Mouse (Mus musculus): ENCODE measurements around the gene Rnf24.
"Not testable (repeated sequence)": the region's sequence is repeated elsewhere in the genome, so short reads cannot be mapped to it uniquely, and the experiment has no call there.

Gene Rnf24

DNA sequence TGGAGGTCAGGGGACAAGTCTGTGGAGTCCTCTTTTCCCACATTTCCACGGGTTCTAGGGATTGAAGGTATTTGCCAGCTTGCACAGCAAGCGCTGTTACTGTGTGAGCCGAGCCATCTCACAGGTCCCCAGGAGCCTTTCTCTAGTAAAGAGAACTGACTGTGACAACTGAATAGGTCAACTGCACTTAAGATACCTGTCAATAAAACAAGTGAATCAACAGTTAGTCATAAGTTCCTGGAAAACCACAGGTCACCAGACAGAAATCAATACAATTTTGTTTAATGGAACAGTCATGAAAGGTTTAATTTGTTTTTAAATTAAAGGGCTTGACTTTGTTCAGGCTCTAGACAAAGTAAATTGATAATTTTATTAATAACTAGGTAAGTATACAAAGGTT, 22.1 kb downstream of the Rnf24 start:
- no peak for DNase-seq

DNA sequence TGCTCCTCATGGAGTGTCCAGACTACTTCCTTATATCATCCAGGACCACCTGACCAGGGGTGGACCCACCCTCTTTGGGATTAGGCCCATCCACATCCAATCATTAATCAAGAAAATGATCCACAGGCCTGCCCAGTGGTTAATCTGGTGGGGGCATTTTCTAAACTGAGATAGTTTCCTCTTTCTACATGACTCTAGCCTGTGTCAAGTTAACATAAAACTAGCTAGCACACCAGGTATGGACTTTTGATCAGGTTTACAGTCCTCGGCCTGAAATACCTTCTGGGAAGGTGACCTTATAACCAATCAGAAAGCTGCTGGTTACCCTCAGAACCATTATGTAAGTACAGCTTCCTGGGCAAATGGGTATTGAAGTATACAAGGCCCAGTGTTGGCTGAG, 23.7 kb downstream of the Rnf24 start:
- no peak for DNase-seq

DNA sequence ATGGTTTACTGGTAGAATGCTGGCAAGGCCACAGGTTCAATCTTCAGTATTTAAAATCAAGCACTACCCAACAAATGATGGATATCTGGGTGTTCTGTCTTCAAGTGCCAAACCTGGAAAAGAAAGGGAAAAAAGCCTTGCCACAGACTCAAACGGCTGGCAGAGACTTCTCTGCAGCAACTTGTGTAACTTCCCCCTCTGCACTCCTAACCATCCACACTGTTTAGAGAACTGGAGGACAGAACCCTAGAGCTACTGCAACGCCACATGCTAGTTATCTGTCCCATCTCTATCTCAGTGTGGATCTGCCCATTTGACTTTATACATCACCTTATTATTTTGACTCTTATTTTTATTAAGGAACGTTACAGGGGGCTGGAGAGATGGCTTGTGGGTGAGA, 26.6 kb downstream of the Rnf24 start:
- DNase-seq = no peak

DNA sequence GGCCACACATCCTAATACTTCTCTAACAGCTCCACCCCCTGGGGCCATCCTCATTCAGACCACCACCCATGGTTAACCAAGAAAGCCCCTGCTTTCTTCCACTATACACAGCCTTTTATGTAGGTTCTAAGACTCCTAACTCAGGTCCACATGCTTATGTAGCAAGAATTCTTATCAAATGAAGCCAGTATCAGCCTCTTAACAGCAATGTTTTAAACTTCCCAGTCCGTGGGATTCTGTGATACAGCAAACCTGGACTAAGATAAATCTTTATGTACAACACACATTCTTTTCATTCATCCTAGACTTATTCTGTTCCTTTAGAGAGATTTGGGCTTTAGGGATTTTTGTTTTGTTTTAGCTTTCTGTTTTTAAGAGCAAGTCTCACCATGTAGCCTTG, 29.0 kb downstream of the Rnf24 start:
- DNase-seq = no peak

DNA sequence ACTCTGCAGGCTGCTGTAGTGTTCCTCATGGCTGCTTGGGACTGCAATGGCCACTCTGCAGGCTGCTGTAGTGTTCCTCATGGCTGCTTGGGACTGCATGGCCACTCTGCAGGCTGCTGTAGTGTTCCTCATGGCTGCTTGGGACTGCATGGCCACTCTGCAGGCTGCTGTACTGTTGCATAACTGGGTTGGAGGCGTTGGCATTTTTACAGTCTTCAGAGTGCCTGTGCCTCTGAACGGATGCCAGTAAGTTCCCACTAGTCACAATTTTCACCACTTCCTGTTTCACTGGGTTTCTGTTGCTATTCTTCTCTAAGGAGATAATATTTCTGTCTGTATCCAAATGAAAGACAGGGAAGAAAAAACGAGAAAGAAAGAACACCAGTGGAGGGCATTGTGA, 31.5 kb downstream of the Rnf24 start:
- DNase-seq = peak; percentile 71

DNA sequence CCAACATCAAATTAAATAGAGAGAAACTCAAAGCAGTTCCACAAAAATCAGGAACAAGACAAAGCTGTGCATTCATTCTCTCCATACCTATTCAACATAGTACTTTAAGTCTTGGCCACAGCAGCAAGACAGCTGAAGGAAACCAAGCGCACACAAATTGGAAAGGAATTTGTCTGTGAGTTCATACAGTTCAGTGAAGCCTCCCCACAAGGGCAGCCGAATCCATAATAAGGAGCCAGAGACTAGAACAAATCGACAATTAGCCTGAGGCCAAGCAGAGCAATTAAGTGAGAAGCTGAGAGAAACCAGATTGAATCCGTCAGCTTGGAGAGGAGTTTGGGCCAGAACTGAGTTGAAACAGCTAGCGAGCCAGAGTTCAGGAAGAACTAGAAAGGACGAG, 33.3 kb downstream of the Rnf24 start:
- no peak for DNase-seq

DNA sequence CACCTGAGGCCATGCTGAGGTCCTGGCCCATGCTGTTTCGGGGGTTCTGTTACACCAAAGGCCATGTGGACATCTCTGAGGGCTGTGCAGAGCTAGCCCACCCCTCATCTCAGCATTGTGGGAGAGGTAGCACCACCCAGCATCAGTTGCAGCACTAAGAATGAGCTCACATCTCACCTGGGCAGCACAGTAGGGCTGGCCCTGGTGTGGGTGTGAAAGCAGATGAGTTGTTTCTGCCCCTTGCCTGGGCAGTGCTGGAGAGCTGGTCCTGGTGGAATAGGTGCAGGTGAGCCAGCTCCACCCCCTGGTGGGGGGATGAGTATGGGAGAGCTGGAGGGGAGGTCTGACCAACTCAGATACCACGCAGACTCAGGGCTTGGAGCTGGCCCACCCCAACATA, 36.5 kb downstream of the Rnf24 start:
- DNase-seq = no peak

DNA sequence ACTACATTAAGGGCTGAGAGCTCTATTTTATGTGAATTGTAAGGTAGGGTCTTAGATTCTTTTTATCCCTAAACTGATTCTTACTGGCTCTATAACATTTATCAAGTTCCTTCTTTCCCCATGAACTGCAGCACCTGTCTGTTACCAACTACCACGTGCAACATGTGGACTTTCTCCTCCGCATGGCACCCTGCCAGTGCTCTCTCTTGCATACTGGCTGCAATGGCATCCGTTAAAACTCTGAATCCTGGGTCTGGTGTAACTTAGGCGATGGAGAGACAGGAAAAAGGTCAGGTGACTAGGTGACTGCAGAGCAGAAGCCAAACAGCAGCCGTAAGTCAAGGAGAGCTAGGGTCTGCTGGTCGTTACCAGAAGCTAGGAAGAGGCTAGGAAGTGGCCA, 43.4 kb downstream of the Rnf24 start:
- no peak for DNase-seq

DNA sequence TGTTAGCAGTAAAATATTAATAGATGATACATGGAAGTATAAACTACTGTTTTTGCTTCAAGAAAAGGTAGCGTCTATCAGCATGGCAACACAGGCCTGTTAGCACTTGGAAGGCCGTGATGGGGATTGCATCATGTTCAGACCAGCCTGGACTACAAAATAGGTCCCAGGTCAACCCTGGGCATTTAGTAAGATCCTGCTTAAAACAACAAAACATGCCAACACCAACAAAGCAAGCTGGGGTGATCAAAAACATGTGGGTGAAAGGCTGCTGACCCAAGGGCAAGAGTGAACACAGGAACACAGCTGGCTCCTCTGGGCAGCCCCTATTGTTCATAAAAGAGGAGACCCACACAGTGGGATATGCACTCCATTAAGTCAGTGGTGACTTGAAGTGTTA, 44.9 kb downstream of the Rnf24 start:
- DNase-seq = no peak

DNA sequence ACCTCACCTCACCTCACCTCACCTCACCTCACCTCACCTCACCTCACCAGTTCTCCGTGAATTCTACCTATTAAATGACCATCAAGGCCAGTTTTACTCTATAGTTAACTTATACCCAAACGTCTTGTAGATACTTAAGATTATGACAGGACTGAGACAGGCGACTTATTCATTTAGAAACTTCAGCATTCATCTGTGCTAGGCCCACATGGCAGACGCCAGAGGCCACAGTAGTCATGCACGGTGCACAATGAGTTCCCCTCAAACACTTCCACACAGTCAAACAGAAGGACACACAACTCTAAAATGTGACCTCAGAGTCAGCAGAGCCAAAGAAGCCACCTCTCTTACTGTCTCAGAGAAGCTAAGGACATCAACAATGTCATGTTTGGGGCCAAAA, 45.3 kb downstream of the Rnf24 start:
- DNase-seq = no peak

DNA sequence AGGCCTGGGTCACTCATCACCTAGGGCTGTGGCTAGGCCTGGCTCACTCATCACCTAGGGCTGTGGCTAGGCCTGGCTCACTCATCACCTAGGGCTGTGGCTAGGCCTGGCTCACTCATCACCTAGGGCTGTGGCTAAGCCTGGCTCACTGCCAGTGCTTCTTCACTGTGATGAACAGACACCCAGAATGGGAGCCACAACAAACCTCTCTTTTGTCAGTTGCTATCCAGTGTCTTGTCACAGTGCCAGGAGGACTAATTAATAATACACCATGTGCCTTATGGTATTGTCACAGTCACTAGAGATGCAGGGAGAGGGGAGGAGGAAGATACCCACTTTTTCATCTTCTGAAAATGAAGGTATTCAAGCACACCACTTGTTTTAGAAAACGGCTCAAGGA, 47.5 kb downstream of the Rnf24 start:
- peak; percentile 32 for DNase-seq

DNA sequence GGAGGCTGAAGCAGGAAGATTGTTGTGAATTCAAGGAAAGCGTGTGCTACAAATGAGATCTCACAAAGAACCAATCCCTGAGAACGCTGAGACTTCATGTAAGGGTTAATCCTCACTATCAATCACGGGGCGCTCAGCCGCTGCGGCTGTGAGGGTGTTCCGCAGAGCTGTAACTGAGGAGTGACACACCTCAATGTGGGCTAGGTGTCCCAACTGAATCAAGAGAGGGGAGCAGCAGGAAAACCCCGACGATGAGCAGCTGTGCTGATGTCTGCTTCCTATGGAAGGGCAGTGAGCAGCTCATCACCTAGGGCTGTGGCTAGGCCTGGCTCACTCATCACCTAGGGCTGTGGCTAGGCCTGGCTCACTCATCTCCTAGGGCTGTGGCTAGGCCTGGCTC, 48.2 kb downstream of the Rnf24 start:
- no peak for DNase-seq

DNA sequence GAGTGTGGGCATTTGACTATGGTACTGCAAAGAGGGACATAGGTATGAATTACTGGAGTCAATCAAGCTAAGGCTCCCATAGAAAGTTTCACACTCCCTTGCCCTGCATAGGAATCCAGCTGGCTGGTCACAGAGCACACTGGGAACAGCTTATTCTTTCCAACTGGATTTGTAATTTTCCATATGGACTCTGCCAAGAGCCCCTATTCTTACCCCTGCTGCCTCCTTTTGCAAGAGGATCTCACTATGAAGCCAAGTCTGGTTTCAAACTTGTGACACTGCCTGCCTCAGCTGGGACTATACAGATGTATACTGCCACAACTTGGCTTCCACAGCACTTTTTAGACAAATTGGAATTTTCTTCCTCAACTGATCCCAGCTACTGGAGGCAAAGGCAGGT, 51.1 kb downstream of the Rnf24 start:
- DNase-seq = no peak

DNA sequence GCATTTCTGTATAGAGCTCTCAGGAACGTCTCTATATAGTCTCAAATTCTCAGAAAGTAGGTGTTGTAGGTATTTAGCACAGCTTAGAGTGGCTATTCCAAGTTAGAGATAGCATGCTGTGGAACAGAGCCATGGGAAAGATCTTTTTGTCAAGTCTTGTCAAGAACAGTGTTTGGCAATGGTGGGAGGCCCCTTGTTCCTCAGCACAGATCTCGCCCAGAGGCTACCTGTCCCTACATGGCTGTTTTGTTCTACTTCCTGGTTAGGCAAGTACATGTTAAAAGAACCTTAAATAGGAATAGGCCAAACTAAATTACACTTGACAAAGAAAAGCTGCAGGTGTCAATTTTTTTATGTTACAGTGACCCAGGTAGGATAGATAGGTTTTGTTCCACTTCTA, 52.2 kb downstream of the Rnf24 start:
- DNase-seq = no peak

DNA sequence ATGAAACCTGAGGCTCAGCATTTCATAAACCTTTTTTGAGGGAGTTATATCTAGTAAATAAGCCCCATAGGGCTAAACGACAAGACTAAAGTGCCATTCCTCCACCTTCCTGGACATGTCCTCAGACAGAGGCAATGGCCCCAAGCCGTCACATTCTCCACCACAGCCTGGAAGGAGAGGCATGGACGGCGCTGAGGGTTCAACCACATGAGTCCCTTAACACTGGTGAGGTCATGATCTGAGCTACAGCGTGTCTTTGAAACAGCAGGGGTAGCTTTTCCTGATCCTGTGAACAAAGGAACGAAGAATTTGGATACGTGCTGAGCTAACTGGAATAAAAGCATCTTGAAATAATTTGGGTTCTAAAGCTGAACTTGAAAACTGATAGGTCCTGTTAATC, 54.0 kb downstream of the Rnf24 start:
- not testable (repeated sequence) for DNase-seq

DNA sequence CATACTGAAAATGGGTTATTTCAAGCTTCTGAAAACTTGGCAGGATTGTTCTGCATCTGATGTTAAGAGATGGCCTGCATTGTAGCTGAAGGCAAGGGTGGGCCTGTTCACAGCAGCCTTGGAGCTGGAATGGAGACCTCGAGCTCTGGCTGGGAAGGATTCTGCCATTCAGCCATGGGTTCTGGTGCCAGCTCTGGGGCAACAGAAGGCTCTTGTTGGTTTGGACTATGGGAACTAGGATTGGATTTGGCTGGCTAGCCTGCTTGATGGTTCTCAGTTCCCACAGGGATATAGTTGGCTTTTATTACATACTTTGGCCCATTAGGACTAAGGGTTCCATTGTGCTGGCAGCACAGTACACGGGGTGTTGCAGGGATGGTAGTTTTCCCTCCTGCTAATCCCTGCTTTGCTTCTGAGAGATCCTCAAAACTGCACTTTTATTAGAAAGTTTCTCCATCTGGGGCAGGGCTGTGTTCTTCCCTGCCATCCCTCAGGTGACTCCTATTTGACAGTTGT, 55.9 kb downstream of the Rnf24 start:
- DNase-seq = no peak

DNA sequence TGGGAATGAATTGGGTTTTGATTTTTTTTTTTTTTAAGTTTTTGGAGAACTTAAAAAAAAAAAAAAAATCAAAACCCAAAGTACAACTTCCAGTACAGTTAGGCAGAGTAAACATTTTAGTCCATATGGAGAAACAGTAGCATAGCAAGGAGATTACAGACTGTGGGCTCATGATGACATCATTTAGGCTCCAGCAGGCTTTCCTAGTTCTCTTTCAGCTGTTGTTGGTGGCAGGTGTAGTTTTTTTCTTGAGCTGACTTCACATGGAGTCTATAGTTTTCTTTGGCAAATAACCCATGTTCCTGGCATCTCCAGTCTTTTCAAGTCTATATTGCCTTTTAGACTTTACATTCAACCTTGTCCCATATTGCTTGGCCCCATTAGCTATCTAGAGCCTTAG, 62.0 kb downstream of the Rnf24 start:
- DNase-seq = no peak

DNA sequence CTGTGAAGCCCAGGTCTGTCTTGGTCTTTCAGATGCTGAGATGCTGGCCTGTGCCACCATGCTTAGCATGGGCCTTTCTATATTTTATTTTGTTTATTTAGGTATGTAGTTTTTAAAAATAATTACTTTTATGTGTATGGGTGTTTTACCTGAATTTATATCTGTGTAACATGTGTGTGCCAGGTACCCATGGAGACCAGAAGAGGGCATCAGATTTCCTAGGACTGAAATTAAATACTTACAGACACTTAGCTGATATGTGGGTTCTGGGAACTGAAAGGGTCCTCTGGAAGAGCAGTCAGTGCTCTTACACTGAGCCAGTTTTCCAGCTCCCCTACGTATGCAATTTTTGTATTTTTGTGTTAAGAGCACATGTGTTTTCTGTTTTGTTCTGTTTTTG, 66.4 kb downstream of the Rnf24 start:
- DNase-seq = no peak

DNA sequence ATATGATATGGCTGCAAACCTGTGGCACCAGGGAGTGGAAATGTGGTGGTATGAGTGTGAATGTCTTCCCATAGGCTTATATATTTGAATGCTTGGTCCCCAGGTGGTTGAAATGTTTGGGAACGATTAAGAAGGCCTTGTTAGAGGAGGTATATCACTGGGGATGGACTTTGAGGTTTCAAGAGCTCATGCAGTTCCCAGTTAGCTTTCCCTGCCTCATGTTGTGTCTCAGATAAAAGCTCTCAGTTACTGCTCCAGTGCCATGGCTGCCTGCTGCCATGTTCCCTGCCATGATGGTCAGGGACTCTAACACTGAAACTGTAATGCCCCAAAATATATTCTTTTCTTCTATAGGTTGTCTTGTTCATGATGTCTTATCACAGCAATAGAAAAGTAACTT, 71.1 kb downstream of the Rnf24 start:
- DNase-seq = no peak

DNA sequence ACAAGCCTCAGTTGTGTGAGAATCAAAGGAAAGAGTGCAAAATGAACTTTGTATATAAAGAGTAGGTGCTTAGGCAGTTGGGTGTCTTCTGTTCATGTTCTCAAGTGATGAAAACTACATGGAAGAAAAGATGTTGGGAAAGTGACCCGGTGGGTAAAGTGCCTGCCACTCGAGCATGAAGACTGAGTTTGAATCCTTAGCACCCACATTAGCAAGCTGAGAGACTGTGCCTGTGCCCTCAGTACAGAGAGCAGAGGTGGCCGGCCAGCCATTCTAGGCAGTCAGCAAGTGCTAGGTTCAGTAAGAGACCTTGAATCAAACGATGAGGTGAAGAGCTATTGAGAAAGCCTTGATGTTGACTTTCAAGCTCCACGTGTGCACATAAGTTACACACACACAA, 76.0 kb downstream of the Rnf24 start:
- DNase-seq = no peak

DNA sequence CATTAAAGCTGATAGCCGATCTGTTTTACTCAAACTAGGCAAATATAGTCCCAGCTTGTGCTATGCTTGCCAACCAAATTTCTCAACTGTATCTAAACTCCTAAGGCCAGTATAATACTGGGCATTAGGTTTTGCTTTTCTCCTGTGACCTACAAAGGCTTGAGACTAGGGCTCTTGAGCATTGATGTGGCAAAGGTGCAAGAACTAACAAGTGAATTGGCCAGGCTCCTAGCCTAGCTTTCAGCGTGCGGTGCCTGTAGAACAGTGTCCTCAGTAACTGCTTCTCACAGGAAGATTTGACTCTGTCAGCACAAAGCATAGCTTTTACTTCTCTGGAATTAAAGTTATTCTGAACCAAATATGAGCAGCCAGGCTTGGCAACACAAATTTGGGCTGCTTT, 77.2 kb downstream of the Rnf24 start:
- DNase-seq = no peak

DNA sequence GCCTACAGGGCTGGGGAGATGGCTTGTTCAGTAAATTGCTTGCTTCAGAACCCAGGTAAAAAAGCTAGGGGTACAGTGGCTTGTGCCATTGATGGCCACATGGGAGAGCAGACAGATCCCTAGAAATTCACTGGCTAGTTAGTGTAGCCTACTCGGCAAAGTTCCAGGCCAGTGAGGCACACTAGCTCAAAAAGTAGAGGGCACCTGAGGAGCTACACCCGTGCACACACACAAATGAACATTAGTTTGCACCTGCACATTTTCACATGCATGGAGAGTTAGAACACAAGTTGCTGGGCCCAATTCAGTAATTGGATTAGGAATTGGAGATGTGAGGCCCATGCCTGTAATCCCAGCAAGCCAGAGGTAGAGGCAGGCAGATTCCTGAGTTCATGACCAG, 87.6 kb downstream of the Rnf24 start:
- no peak for DNase-seq

DNA sequence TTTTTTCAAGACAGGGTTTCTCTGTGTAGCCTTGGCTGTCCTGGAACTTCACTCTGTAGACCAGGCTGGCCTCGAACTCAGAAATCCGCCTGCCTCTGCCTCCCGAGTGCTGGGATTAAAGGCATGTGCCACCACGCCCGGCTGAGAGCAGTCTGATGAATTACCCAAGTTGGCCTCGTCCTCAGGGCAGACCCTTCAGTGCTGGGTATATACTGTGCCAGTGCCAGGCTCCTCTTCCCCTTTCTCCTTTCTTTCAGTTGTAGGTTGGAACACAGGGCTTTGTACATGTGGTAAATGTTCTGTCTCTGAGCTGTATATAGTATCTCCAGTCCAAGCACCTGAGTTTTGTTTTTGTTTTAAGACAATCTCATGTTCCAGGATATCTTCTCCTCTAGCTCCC, 88.7 kb downstream of the Rnf24 start:
- no peak for DNase-seq

DNA sequence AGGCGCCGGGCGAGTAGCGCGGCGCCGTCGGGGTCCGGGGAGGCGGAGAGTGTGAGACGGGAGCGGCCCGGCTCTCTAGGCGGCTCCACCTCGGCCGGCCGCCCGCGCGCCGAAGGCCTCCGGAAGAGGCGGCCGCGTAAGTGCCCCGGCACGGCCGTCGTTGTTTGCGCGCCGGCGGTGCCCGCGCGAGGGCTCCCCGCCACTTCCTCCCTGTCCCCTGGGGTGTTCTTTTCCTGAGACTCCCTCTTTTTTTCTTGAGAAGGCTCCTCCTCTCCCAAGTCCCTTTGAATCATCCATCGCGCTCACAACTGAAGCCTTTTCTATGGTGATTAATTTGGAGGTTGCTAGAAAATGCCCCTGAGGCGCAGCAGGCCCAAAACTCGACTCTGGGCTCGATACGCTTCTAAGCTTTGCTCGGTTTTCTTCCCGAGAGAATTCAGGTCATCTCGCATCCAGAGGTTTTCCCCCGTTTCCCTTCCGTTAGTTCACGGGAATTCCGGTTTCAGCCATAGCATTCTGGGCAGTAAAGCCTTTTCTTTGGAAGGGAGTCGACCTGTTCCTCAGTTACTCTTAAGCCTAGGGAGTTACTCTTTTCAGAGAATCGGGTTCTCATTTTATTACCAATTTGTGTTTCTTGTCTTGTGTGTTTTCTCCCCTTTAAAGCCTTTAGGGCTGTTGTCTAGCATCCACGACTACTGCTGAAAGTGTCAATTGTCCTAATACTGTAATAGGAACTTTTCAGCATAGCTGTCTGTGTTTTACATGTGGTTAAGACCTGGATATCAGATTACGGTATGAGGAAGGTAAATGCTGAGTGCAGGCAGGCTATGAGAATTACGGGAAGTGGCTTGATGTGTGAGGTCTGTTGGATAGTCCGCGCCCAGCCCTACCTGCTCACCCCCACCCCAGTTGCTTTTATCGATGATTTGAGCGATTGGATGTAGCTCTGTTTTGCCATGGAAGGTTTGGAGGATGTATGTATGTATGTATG, 89.7 kb downstream of the Rnf24 start:
- no peak for DNase-seq

DNA sequence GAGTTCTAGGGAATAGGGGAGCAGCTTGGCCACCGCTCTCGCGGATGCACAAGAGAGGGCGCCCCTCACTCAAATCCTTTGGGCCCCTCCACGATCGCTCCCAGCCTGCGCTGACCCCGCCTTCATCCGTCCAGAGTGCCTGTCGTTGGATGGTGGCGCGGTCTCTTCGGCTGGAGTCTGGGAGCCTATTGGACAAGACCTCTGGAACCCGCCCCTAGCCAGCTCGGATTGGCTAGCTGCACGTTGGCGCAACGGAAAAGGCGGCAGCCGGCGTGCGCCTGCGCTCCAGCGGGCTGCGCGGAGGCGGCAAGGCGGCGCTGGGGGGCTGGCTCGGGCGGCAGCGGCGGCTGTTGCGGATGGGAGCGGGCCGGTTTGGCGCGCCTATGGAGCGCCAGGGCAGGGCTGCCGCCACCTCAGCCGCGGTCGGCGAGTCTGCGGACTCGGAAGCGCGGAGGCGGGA, 90.4 kb downstream of the Rnf24 start, which contains the start of gene Pank2:
Pank2 (plus strand) TSS at position 283 of the 460 bp plus-strand sequence.
- DNase-seq = peak; percentile 98
